In genomic region chr2:60700013-60700412, GRCm38 (mm10) we compare ENCODE assay signal across 26 mouse cellular contexts. TPM values are rescaled to one million over a fixed set of nuclear protein-coding genes. Genes with fewer than 3 reads are reported as not detected.
DNase-seq lines count a peak whose midpoint lies in the region; ATAC-seq and TF ChIP-seq lines count a peak whose summit lies in the region.
"Had no signal": no experiment of that assay in that cellular context is flagged by ENCODE, and none has a peak within 500 bp of the region (broad histone marks: within the 10 kb centered on the region; RNA-seq: fewer than 3 reads in every experiment).

No protein-coding gene starts in this region.

- TF ChIP-seq POLR2A in embryonic fibroblast, embryonic 13.5 days (IDR thresholded peaks at IDR 0.05; ENCODE audit: low read depth, low read length), result no peak

- H3K27me3 ChIP-seq in heart, embryonic 11.5 days (ENCODE audit: control insufficient read depth, insufficient read depth, low read length), result no peaks in the 10 kb centered on the region
- no peaks in the 10 kb centered on the region for H3K27me3 ChIP-seq in C2C12 (ENCODE audit: control insufficient read depth, insufficient read depth, insufficient read length)
- H3K27me3 ChIP-seq in midbrain, embryonic 13.5 days, result no peaks in the 10 kb centered on the region
- H3K27me3 ChIP-seq: embryonic facial prominence, embryonic 15.5 days; forebrain, embryonic 15.5 days; heart, embryonic 12.5 days; hindbrain, embryonic 13.5 days; limb, embryonic 15.5 days; liver, embryonic 15.5 days had no signal

- no peaks in the 10 kb centered on the region for H3K79me3 ChIP-seq in C2C12 (ENCODE audit: low read depth)

- no peak for ATAC-seq in heart, embryonic 11.5 days (replicated peaks; ENCODE audit: insufficient number of reproducible peaks, low FRiP score, low TSS enrichment)
- no peak for ATAC-seq in midbrain, embryonic 13.5 days
- ATAC-seq: forebrain, embryonic 15.5 days had no signal

- peak; percentile 56 to 75 for DNase-seq in adrenal gland, adult (ENCODE audit: inconsistent age in 2 of 2, low spot score in 1 of 2)
- DNase-seq in adrenal gland, adult 8-10 months, result no peak
- peak; percentile 91 for DNase-seq in heart, adult 11 months
- DNase-seq in urinary bladder, postnatal 4 days (ENCODE audit: low spot score in 2 of 2), result no peak
- DNase-seq: cerebellum, adult 11 months; cerebellum, adult 9-11 months; gastrocnemius, postnatal 25 days; kidney, adult 8-10 months; kidney, postnatal 10 days; left cerebral cortex, postnatal 4 days; thymus, adult 2 months; thymus, postnatal 4 days had no signal

- no peaks in the 10 kb centered on the region for H3K36me3 ChIP-seq in heart, embryonic 11.5 days (ENCODE audit: control insufficient read depth, insufficient read depth, low read length)
- no peaks in the 10 kb centered on the region for H3K36me3 ChIP-seq in C2C12 (ENCODE audit: control insufficient read depth, insufficient read depth)
- H3K36me3 ChIP-seq in midbrain, embryonic 13.5 days, result no peaks in the 10 kb centered on the region
- H3K36me3 ChIP-seq: embryonic facial prominence, embryonic 15.5 days; forebrain, embryonic 15.5 days; heart, embryonic 12.5 days; hindbrain, embryonic 13.5 days; limb, embryonic 15.5 days; liver, embryonic 15.5 days; midbrain, embryonic 10.5 days had no signal

- no peak overlapping the region for H3K9ac ChIP-seq in heart, embryonic 11.5 days (ENCODE audit: low read depth, low read length)
- no peak overlapping the region for H3K9ac ChIP-seq in midbrain, embryonic 13.5 days (replicated peaks)
- H3K9ac ChIP-seq: embryonic facial prominence, embryonic 15.5 days; forebrain, embryonic 15.5 days; heart, embryonic 12.5 days; hindbrain, embryonic 13.5 days; limb, embryonic 15.5 days; liver, embryonic 15.5 days had no signal

- WGBS in heart, embryonic 11.5 days (ENCODE audit: insufficient replicate concordance), result 77% methylated on average over 3 of the region's 3 CpGs
- WGBS in midbrain, embryonic 13.5 days, result 89% methylated on average over 3 of the region's 3 CpGs

- no peak overlapping the region for H3ac ChIP-seq in C2C12 (ENCODE audit: control insufficient read depth, insufficient read length, low read depth)

- no peak overlapping the region for H3K4me2 ChIP-seq in heart, embryonic 11.5 days
- no peak overlapping the region for H3K4me2 ChIP-seq in midbrain, embryonic 13.5 days (replicated peaks)
- H3K4me2 ChIP-seq: embryonic facial prominence, embryonic 15.5 days; forebrain, embryonic 15.5 days; heart, embryonic 12.5 days; hindbrain, embryonic 13.5 days; limb, embryonic 15.5 days; liver, embryonic 15.5 days had no signal

- H3K4me1 ChIP-seq in heart, embryonic 11.5 days (ENCODE audit: control insufficient read depth, insufficient read depth, low read length), result peaks cover 36% of the 10 kb centered on the region
- peaks cover 32% of the 10 kb centered on the region for H3K4me1 ChIP-seq in embryonic fibroblast, embryonic 13.5 days (ENCODE audit: control insufficient read depth, insufficient read depth, low read length)
- no peaks in the 10 kb centered on the region; the same call in 1 of the 2 replicates for H3K4me1 ChIP-seq in midbrain, embryonic 13.5 days (replicated peaks)
- H3K4me1 ChIP-seq: liver, embryonic 15.5 days had no signal

- H3K4me3 ChIP-seq in heart, embryonic 11.5 days (ENCODE audit: low read depth, low read length), result no peak overlapping the region
- no peak overlapping the region for H3K4me3 ChIP-seq in C2C12 (ENCODE audit: insufficient read depth, poor library complexity, severe bottlenecking)
- no peak overlapping the region for H3K4me3 ChIP-seq in embryonic fibroblast, embryonic 13.5 days (ENCODE audit: insufficient read depth, low read length)
- no peak overlapping the region for H3K4me3 ChIP-seq in midbrain, embryonic 13.5 days (replicated peaks)
- H3K4me3 ChIP-seq: embryonic facial prominence, embryonic 15.5 days; forebrain, embryonic 15.5 days; heart, embryonic 12.5 days; hindbrain, embryonic 13.5 days; limb, embryonic 15.5 days; liver, embryonic 15.5 days; midbrain, embryonic 10.5 days had no signal

- no peak for TF ChIP-seq CTCF in C2C12 (IDR thresholded peaks at IDR 0.05; ENCODE audit: control insufficient read depth, insufficient read depth, insufficient read length)
- TF ChIP-seq CTCF in embryonic fibroblast, embryonic 13.5 days (IDR thresholded peaks at IDR 0.05; ENCODE audit: borderline replicate concordance, insufficient read depth, low read length), result no peak

- H3K9me3 ChIP-seq in heart, embryonic 11.5 days (replicated peaks; ENCODE audit: control insufficient read depth, low read length), result no peaks in the 10 kb centered on the region
- H3K9me3 ChIP-seq in midbrain, embryonic 13.5 days, result no peaks in the 10 kb centered on the region
- H3K9me3 ChIP-seq: embryonic facial prominence, embryonic 15.5 days; forebrain, embryonic 15.5 days; heart, embryonic 12.5 days; hindbrain, embryonic 13.5 days; limb, embryonic 15.5 days; liver, embryonic 15.5 days; midbrain, embryonic 10.5 days had no signal

- H3K27ac ChIP-seq in heart, embryonic 11.5 days (ENCODE audit: low read depth, low read length), result no peak overlapping the region
- H3K27ac ChIP-seq in embryonic fibroblast, embryonic 13.5 days (ENCODE audit: insufficient read depth, low read length), result peak overlapping the region; percentile 90
- H3K27ac ChIP-seq in midbrain, embryonic 13.5 days, result no peak overlapping the region
- H3K27ac ChIP-seq: embryonic facial prominence, embryonic 15.5 days; forebrain, embryonic 15.5 days; hindbrain, embryonic 13.5 days; limb, embryonic 15.5 days; liver, embryonic 15.5 days; macrophage; midbrain, embryonic 10.5 days; stomach, postnatal 0 days had no signal

- no peaks in the 10 kb centered on the region for H3K79me2 ChIP-seq in C2C12 (ENCODE audit: control insufficient read depth, insufficient read depth)

TF ChIP-seq in C2C12, 6 proteins besides CTCF, POLR2A, EP300 and RAD21:
- TF ChIP-seq MYOG (IDR thresholded peaks at IDR 0.05; ENCODE audit: control insufficient read depth, extremely low read depth, insufficient read length), result no peak
- peak; percentile 88 for TF ChIP-seq FOSL1 (IDR thresholded peaks at IDR 0.05; ENCODE audit: insufficient read depth, low read length, poor library complexity, severe bottlenecking)
- peak; percentile 89 for TF ChIP-seq MAX (IDR thresholded peaks at IDR 0.05)
- no peak for TF ChIP-seq USF1 (IDR thresholded peaks at IDR 0.05; ENCODE audit: low read depth)
- peak; percentile 40 for TF ChIP-seq CEBPB (IDR thresholded peaks at IDR 0.05; ENCODE audit: low read depth)
- TF ChIP-seq MYOD1 (IDR thresholded peaks at IDR 0.05; ENCODE audit: control insufficient read depth, insufficient read length, low read depth), result peak; percentile 48

RNA-seq across cellular contexts. Expression of gene Itgb6, which starts 22.4 kb away (rescaled TPM):
- total RNA-seq in adrenal gland, adult 8-10 months (2022), result not detected
- 0.20 TPM in 1 of 2 replicates, not detected in the other for polyA plus RNA-seq in heart, embryonic 11.5 days (2014; fragmentation: Nextera tagmentation; extraction: Ambion mirVana)
- 0.30 TPM for polyA plus RNA-seq in C2C12 (2012; fragmentation: generic; extraction: Trizol)
- not detected in 2 replicates for polyA plus RNA-seq in embryonic fibroblast, embryonic 13.5 days (2011; ENCODE audit: insufficient read length, low read depth, missing spikeins)
- not detected in 2 replicates for polyA plus RNA-seq in midbrain, embryonic 13.5 days (2015; fragmentation: Nextera tagmentation; extraction: Ambion mirVana)
- total RNA-seq: left cerebral cortex, postnatal 4 days; neutrophil, adult 5-6 weeks had no signal
- polyA plus RNA-seq: forebrain, embryonic 15.5 days; macrophage had no signal

Comparison
In these comparisons a context has a peak if more than half of its experiments do, and no peak if none do; other contexts are left out.
1. DNase-seq: peak in adrenal gland, adult (2 of 2) and heart, adult 11 months (single experiment); none in adrenal gland, adult 8-10 months (single experiment) and urinary bladder, postnatal 4 days (0 of 2).